In genomic region chr14:121589097-121589725, GRCm38 (mm10) we compare ENCODE assay signal across 8 mouse cellular contexts.
DNase-seq lines count a peak whose midpoint lies in the region; ATAC-seq and TF ChIP-seq lines count a peak whose summit lies in the region.

No protein-coding gene starts in this region.

- no peaks in the 10 kb centered on the region; the same call in 1 of the 2 replicates for H3K4me1 ChIP-seq in bone marrow, adult 2 months (ENCODE audit: control insufficient read depth, insufficient read depth, low read length)
- peaks cover 18% of the 10 kb centered on the region for H3K4me1 ChIP-seq in embryonic facial prominence, embryonic 15.5 days
- H3K4me1 ChIP-seq in heart, embryonic 13.5 days = peaks cover 51% of the 10 kb centered on the region
- H3K4me1 ChIP-seq in kidney, embryonic 15.5 days = peaks cover 50% of the 10 kb centered on the region
- no peaks in the 10 kb centered on the region for H3K4me1 ChIP-seq in liver, postnatal 0 days (ENCODE audit: insufficient read depth)

- TF ChIP-seq EP300 in liver, postnatal 0 days (IDR thresholded peaks at IDR 0.05; ENCODE audit: low read depth) = no peak

- H3K27me3 ChIP-seq in embryonic facial prominence, embryonic 15.5 days = no peaks in the 10 kb centered on the region
- H3K27me3 ChIP-seq in heart, embryonic 13.5 days (replicated peaks) = no peaks in the 10 kb centered on the region
- H3K27me3 ChIP-seq in kidney, embryonic 15.5 days = no peaks in the 10 kb centered on the region
- no peaks in the 10 kb centered on the region for H3K27me3 ChIP-seq in liver, postnatal 0 days (ENCODE audit: insufficient read depth, low read length)

- H3K9me3 ChIP-seq in embryonic facial prominence, embryonic 15.5 days (replicated peaks) = no peaks in the 10 kb centered on the region
- no peaks in the 10 kb centered on the region for H3K9me3 ChIP-seq in heart, embryonic 13.5 days
- no peaks in the 10 kb centered on the region for H3K9me3 ChIP-seq in kidney, embryonic 15.5 days (replicated peaks)
- H3K9me3 ChIP-seq in liver, postnatal 0 days (ENCODE audit: low read length) = no peaks in the 10 kb centered on the region

- no peak overlapping the region for H3K4me2 ChIP-seq in embryonic facial prominence, embryonic 15.5 days (replicated peaks)
- no peak overlapping the region for H3K4me2 ChIP-seq in heart, embryonic 13.5 days
- no peak overlapping the region for H3K4me2 ChIP-seq in kidney, embryonic 15.5 days
- H3K4me2 ChIP-seq in liver, postnatal 0 days (ENCODE audit: low read depth, low read length) = no peak overlapping the region

- no peak overlapping the region for H3K4me3 ChIP-seq in bone marrow, adult 2 months (replicated peaks; ENCODE audit: control insufficient read depth, low read depth, low read length)
- no peak overlapping the region for H3K4me3 ChIP-seq in embryonic facial prominence, embryonic 15.5 days (replicated peaks)
- H3K4me3 ChIP-seq in heart, embryonic 13.5 days = no peak overlapping the region
- no peak overlapping the region for H3K4me3 ChIP-seq in kidney, embryonic 15.5 days (replicated peaks)
- H3K4me3 ChIP-seq in liver, postnatal 0 days (ENCODE audit: low read depth, low read length) = no peak overlapping the region

- no peak overlapping the region for H3K9ac ChIP-seq in embryonic facial prominence, embryonic 15.5 days
- H3K9ac ChIP-seq in heart, embryonic 13.5 days = no peak overlapping the region
- no peak overlapping the region for H3K9ac ChIP-seq in kidney, embryonic 15.5 days
- H3K9ac ChIP-seq in liver, postnatal 0 days (replicated peaks) = no peak overlapping the region

- no peak overlapping the region for H3K27ac ChIP-seq in bone marrow, adult 2 months (ENCODE audit: control insufficient read depth, insufficient read depth, low read depth, low read length, poor library complexity)
- no peak overlapping the region for H3K27ac ChIP-seq in embryonic facial prominence, embryonic 15.5 days (replicated peaks)
- peak overlapping the region; percentile 53; the same call in 1 of the 2 replicates for H3K27ac ChIP-seq in heart, embryonic 13.5 days (replicated peaks)
- H3K27ac ChIP-seq in kidney, embryonic 15.5 days = 0 out of 2 replicates have a peak overlapping the region, but pooled peaks have one; percentile 48
- no peak overlapping the region for H3K27ac ChIP-seq in liver, postnatal 0 days (ENCODE audit: low read depth)

- TF ChIP-seq CTCF in bone marrow, adult 2 months (IDR thresholded peaks at IDR 0.05; ENCODE audit: control insufficient read depth, insufficient read depth, low read length) = peak; percentile 88
- TF ChIP-seq CTCF in liver, postnatal 0 days (IDR thresholded peaks at IDR 0.05; ENCODE audit: low read depth) = peak; percentile 93

- ATAC-seq in CD4-positive, CD25-positive, alpha-beta regulatory T cell, adult 4 months = peak; percentile 89
- ATAC-seq in embryonic facial prominence, embryonic 15.5 days (ENCODE audit: insufficient number of reproducible peaks, low FRiP score, low TSS enrichment, low read depth) = peak; percentile 66
- no peak for ATAC-seq in heart, embryonic 13.5 days (ENCODE audit: extremely low read depth, insufficient number of reproducible peaks, low FRiP score, low TSS enrichment)
- peak; percentile 65 for ATAC-seq in kidney, embryonic 15.5 days (replicated peaks; ENCODE audit: low FRiP score)
- peak; percentile 40; the same call in 1 of the 2 replicates for ATAC-seq in liver, postnatal 0 days
- peak; percentile 43; the same call in 1 of the 2 replicates for ATAC-seq in neutrophil, adult 5-6 weeks (ENCODE audit: extremely low read depth, insufficient number of reproducible peaks, low FRiP score, poor library complexity, severe bottlenecking)

- peak; percentile 78 for DNase-seq in liver, postnatal 0 days
- peak; percentile 89 for DNase-seq in testis, postnatal 10 days (ENCODE audit: low spot score)

- TF ChIP-seq POLR2A in bone marrow, adult 2 months (IDR thresholded peaks at IDR 0.05; ENCODE audit: borderline replicate concordance, control insufficient read depth, low read depth, low read length) = no peak

- H3K36me3 ChIP-seq in embryonic facial prominence, embryonic 15.5 days = peaks cover 3% of the 10 kb centered on the region; the same call in 1 of the 2 replicates
- peaks cover 3% of the 10 kb centered on the region; the same call in 1 of the 2 replicates for H3K36me3 ChIP-seq in heart, embryonic 13.5 days
- peaks cover 3% of the 10 kb centered on the region; the same call in 1 of the 2 replicates for H3K36me3 ChIP-seq in kidney, embryonic 15.5 days
- 0 out of 2 replicates have a peak, but pooled peaks cover 3% of the 10 kb centered on the region for H3K36me3 ChIP-seq in liver, postnatal 0 days (replicated peaks; ENCODE audit: insufficient read depth, low read length)

- WGBS in bone marrow, adult 2 months = 74% methylated on average over 10 of the region's 10 CpGs
- 47% methylated on average over 10 of the region's 10 CpGs for WGBS in embryonic facial prominence, embryonic 15.5 days
- WGBS in heart, embryonic 13.5 days = 52% methylated on average over 10 of the region's 10 CpGs
- WGBS in kidney, embryonic 15.5 days = 53% methylated on average over 10 of the region's 10 CpGs
- 65% methylated on average over 10 of the region's 10 CpGs for WGBS in liver, postnatal 0 days (ENCODE audit: insufficient replicate concordance)

Comparison
In these comparisons a context has a peak if more than half of its experiments do, and no peak if none do; other contexts are left out.
1. H3K27ac ChIP-seq: peak in heart, embryonic 13.5 days (single experiment) and kidney, embryonic 15.5 days (single experiment); none in bone marrow, adult 2 months (single experiment), embryonic facial prominence, embryonic 15.5 days (single experiment) and liver, postnatal 0 days (single experiment).